Mouse (Mus musculus): ENCODE results near the gene Shisa9. TPM values are rescaled to one million over a fixed set of nuclear protein-coding genes. Genes with fewer than 3 reads are reported as not detected.

Shisa9 gene
- total and polyA plus RNA-seq, 3 experiments: not detected

GRCm38 (mm10) chr16:12238611-12239010 lies 254.7 kb downstream of the Shisa9 start:
- Histone ChIP-seq H3K4me2 (ENCODE audit: insufficient read depth, low read depth, poor library complexity, severe bottlenecking) (no peak overlapping the region), H3K9me3 (replicated peaks; ENCODE audit: low read length) (no peaks in the 10 kb centered on the region), H3K4me3 (replicated peaks in 1 of 3; ENCODE audit: low read depth in 2 of 3, low read length in 2 of 3, poor library complexity in 1 of 3) (no peak overlapping the region), H3K79me2 (replicated peaks; ENCODE audit: control insufficient read depth, extremely low read depth, insufficient read depth, poor library complexity, severe bottlenecking) (no peaks in the 10 kb centered on the region), H3K36me3 (replicated peaks in 1 of 2; ENCODE audit: control insufficient read depth in 1 of 2, insufficient read depth in 1 of 2, low read length in 1 of 2) (no peaks in the 10 kb centered on the region), H3K4me1 (ENCODE audit: control insufficient read depth in 1 of 2, insufficient read depth in 2 of 2) (no peaks in the 10 kb centered on the region), H3K9ac (ENCODE audit: insufficient read depth, low read depth) (no peak overlapping the region), H3K27ac (ENCODE audit: insufficient read depth, low read depth) (no peak overlapping the region), H3K27me3 (replicated peaks) (peaks cover 70% of the 10 kb centered on the region)
- no peak for TF ChIP-seq JUN (IDR thresholded peaks at IDR 0.05; ENCODE audit: insufficient read depth, low read depth, low read length)
- no peak for TF ChIP-seq TCF12 (IDR thresholded peaks at IDR 0.05; ENCODE audit: low read depth, low read length)
- TF ChIP-seq MXI1 (IDR thresholded peaks at IDR 0.05; ENCODE audit: low read depth, low read length): no peak
- TF ChIP-seq POLR2AphosphoS2 (IDR thresholded peaks at IDR 0.05; ENCODE audit: low read depth, low read length): no peak
- no peak for TF ChIP-seq CTCF (conservative IDR thresholded peaks at IDR 0.05 in 1 of 2, IDR thresholded peaks at IDR 0.05 in 1 of 2; ENCODE audit: low read depth in 2 of 2, low read length in 2 of 2)
- no peak for TF ChIP-seq ZC3H11A (IDR thresholded peaks at IDR 0.05; ENCODE audit: low read depth, low read length)
- no peak for TF ChIP-seq SMC3 (IDR thresholded peaks at IDR 0.05; ENCODE audit: low read depth, low read length)
- TF ChIP-seq SIN3A (IDR thresholded peaks at IDR 0.05; ENCODE audit: low read length): no peak
- no peak for TF ChIP-seq IRF4 (IDR thresholded peaks at IDR 0.05; ENCODE audit: low read depth, low read length)
- DNase-seq (ENCODE audit: extremely low read depth): no peak
- dilution Hi-C loops (cut with MboI; ENCODE audit: extremely low pct_ligation_motif_present, extremely low pct_unique_long_range_greater_than_20kb, low sequenced_read_pairs): no loop called here
- in situ Hi-C loops (cut with MboI; ENCODE audit: low pct_ligation_motif_present, low pct_unique_long_range_greater_than_20kb, low sequenced_read_pairs): no loop called here

- Histone ChIP-seq H3K27me3 (replicated peaks) (peaks cover 74% of the 10 kb centered on the region), H3K36me3 (replicated peaks in 1 of 2; ENCODE audit: control insufficient read depth in 1 of 2, insufficient read depth in 1 of 2, low read length in 1 of 2) (no peaks in the 10 kb centered on the region), H3K4me1 (ENCODE audit: control insufficient read depth in 1 of 2, insufficient read depth in 2 of 2) (peaks cover 0 to 20% of the 10 kb centered on the region in 2 experiments; a peak in 2 of 4 replicates), H3K27ac (ENCODE audit: insufficient read depth, low read depth) (no peak overlapping the region), H3K79me2 (replicated peaks; ENCODE audit: control insufficient read depth, extremely low read depth, insufficient read depth, poor library complexity, severe bottlenecking) (no peaks in the 10 kb centered on the region), H3K9ac (ENCODE audit: insufficient read depth, low read depth) (no peak overlapping the region), H3K9me3 (replicated peaks; ENCODE audit: low read length) (peaks cover 11% of the 10 kb centered on the region), H3K4me2 (ENCODE audit: insufficient read depth, low read depth, poor library complexity, severe bottlenecking) (no peak overlapping the region), H3K4me3 (replicated peaks in 1 of 3; ENCODE audit: low read depth in 2 of 3, low read length in 2 of 3, poor library complexity in 1 of 3) (no peak overlapping the region)
- no peak for TF ChIP-seq CTCF (conservative IDR thresholded peaks at IDR 0.05 in 1 of 2, IDR thresholded peaks at IDR 0.05 in 1 of 2; ENCODE audit: low read depth in 2 of 2, low read length in 2 of 2)
- no peak for TF ChIP-seq IRF4 (IDR thresholded peaks at IDR 0.05; ENCODE audit: low read depth, low read length)
- TF ChIP-seq SIN3A (IDR thresholded peaks at IDR 0.05; ENCODE audit: low read length): no peak
- no peak for TF ChIP-seq MAX (IDR thresholded peaks at IDR 0.05; ENCODE audit: low read length)
- no peak for TF ChIP-seq TBP (conservative IDR thresholded peaks at IDR 0.05; ENCODE audit: low read depth, low read length)
- TF ChIP-seq MXI1 (IDR thresholded peaks at IDR 0.05; ENCODE audit: low read depth, low read length): no peak
- no peak for TF ChIP-seq UBTF (IDR thresholded peaks at IDR 0.05; ENCODE audit: low read depth, low read length)
- TF ChIP-seq POLR2A (IDR thresholded peaks at IDR 0.05; ENCODE audit: low read depth, low read length): no peak
- TF ChIP-seq ETS1 (conservative IDR thresholded peaks at IDR 0.05; ENCODE audit: low read depth, low read length): no peak
- TF ChIP-seq ZMIZ1 (IDR thresholded peaks at IDR 0.05; ENCODE audit: low read depth, low read length): no peak
- no peak for TF ChIP-seq RCOR1 (conservative IDR thresholded peaks at IDR 0.05; ENCODE audit: low read depth, low read length)
- no peak for DNase-seq (ENCODE audit: extremely low read depth)
- in situ Hi-C loops (cut with MboI; ENCODE audit: low pct_ligation_motif_present, low pct_unique_long_range_greater_than_20kb, low sequenced_read_pairs) (no loop called here), dilution Hi-C loops (cut with MboI; ENCODE audit: extremely low pct_ligation_motif_present, extremely low pct_unique_long_range_greater_than_20kb, low sequenced_read_pairs) (no loop called here)
These were observed 275.4 kb downstream of the Shisa9 start for GRCm38 (mm10) chr16:12259361-12259760.
